Mouse (Mus musculus) liver, embryonic 14.5 days (tissue): ENCODE results near the gene Ramp3. TPM values are rescaled to one million over a fixed set of nuclear protein-coding genes. Genes with fewer than 3 reads are reported as not detected.
"Not testable (repeated sequence)": the region's sequence is repeated elsewhere in the genome, so short reads cannot be mapped to it uniquely, and the experiment has no call there.

Source experiments
- ATAC-seq: fragments of 200-750 bp; cut with Nextera tagmentation; 2 replicates; pipeline ENCODE4 v1.8.0; 2017; ENCODE audit warnings: moderate number of reproducible peaks, mild to moderate bottlenecking, moderate library complexity; ENCODE audit not compliant: insufficient read depth
- DNase-seq, 3 experiments: peaks; one replicate each; pipeline ENCODE4 v3.0.0-alpha.2; 2012 to 2013; ENCODE audit warnings: low read depth in 3 of 3, low spot score in 3 of 3
- H3K27ac ChIP-seq: fragments of 300-500 bp; sonication (generic); 2 replicates; pipeline ENCODE4 v1.5.1; 2014; ENCODE audit warnings: moderate library complexity, mild to moderate bottlenecking, control low read depth, inconsistent platforms
- H3K27me3 ChIP-seq: fragments of 300-500 bp; sonication (generic); 2 replicates; pipeline ENCODE4 v1.6.1; 2014; ENCODE audit warnings: mild to moderate bottlenecking, low read length, moderate library complexity; ENCODE audit not compliant: control insufficient read depth, insufficient read depth
- H3K36me3 ChIP-seq: fragments of 300-500 bp; sonication (generic); replicated peaks from 2 replicates; pipeline ENCODE4 v1.6.1; 2014; ENCODE audit warnings: low read depth; ENCODE audit not compliant: control insufficient read depth, insufficient read depth
- H3K4me1 ChIP-seq, 2 experiments: fragments of 200-500 bp in 1 of 2; fragments of 300-500 bp in 1 of 2; sonication (generic) in 1 of 2; replicated peaks; 2 replicates each; pipeline ENCODE4 v1.6.1; 2012 to 2014; ENCODE audit warnings: antibody characterized with exemption in 1 of 2, inconsistent platforms in 1 of 2, low read length in 1 of 2; ENCODE audit not compliant: control insufficient read depth in 2 of 2, insufficient read depth in 2 of 2
- H3K4me2 ChIP-seq: fragments of 300-500 bp; sonication (generic); 2 replicates; pipeline ENCODE4 v1.6.1; 2014; ENCODE audit warnings: low read depth, mild to moderate bottlenecking, control low read depth, moderate library complexity
- H3K4me3 ChIP-seq, 2 experiments: fragments of 200-500 bp in 1 of 2; fragments of 300-500 bp in 1 of 2; sonication (generic) in 1 of 2; 2 replicates each; pipeline ENCODE4 v1.5.1; 2012 to 2014; ENCODE audit warnings: low read depth in 2 of 2, low read length in 2 of 2, mild to moderate bottlenecking in 2 of 2, control low read depth in 1 of 2, inconsistent platforms in 1 of 2, moderate library complexity in 1 of 2; ENCODE audit not compliant: insufficient read depth in 1 of 2
- H3K9ac ChIP-seq: fragments of 300-500 bp; sonication (generic); replicated peaks from 2 replicates; pipeline ENCODE4 v1.6.1; 2014; ENCODE audit warnings: mild to moderate bottlenecking, control low read depth, moderate library complexity
- H3K9me3 ChIP-seq: fragments of 300-500 bp; sonication (generic); 2 replicates; pipeline ENCODE4 v1.6.1; 2016; ENCODE audit warnings: low read length, mixed read lengths; ENCODE audit not compliant: control insufficient read depth
- CTCF ChIP-seq: IDR thresholded peaks from 2 replicates; pipeline ENCODE4 v1.5.1; 2016; ENCODE audit warnings: antibody characterized with exemption, low read depth, control low read depth
- EP300 ChIP-seq: IDR thresholded peaks from 2 replicates; pipeline ENCODE4 v1.6.1; 2016; ENCODE audit warnings: antibody characterized with exemption, low read depth
- WGBS: fragments of 180-500 bp; shearing (Covaris S2); extraction: QIAGEN DNeasy Blood & Tissue Kit; methylation state at CpG from one replicate; pipeline ENCODE4 v1.1.7; 2014; ENCODE audit not compliant: insufficient replicate concordance; 5-methylcytosine and 5-hydroxymethylcytosine counted together
- polyA plus RNA-seq, 2 experiments: library from polyadenylated mRNA; depleted of rRNA in 1 of 2; stranded (reverse) in 1 of 2; unstranded in 1 of 2; fragments of >200 nt; fragmentation: Nextera tagmentation in 1 of 2; extraction: Ambion mirVana in 1 of 2; gene quantifications; 2 replicates each; pipeline versions ENCODE4 v1.2.1 to v1.2.3; 2012 to 2014

Ramp3 gene
- polyA plus RNA-seq, 2 experiments, result 0.04 TPM; not detected in 1

GRCm38 (mm10) chr11:6650519-6650918, 7.8 kb upstream of the Ramp3 start:
- no peak overlapping the region for H3K4me3 ChIP-seq
- no peak for DNase-seq
- H3K9me3 ChIP-seq, result no peaks in the 10 kb centered on the region
- H3K36me3 ChIP-seq, result no peaks in the 10 kb centered on the region
- no peaks in the 10 kb centered on the region for H3K4me1 ChIP-seq
- WGBS, result 45% methylated on average over 7 of the region's 7 CpGs
- no peak overlapping the region for H3K9ac ChIP-seq
- H3K4me2 ChIP-seq, result no peak overlapping the region
- no peaks in the 10 kb centered on the region for H3K27me3 ChIP-seq
- ATAC-seq, result no peak
- TF ChIP-seq EP300, result no peak
- no peak for TF ChIP-seq CTCF
- no peak overlapping the region for H3K27ac ChIP-seq

- not testable (repeated sequence) for H3K4me1 ChIP-seq, H3K27ac ChIP-seq, H3K4me3 ChIP-seq, H3K9ac ChIP-seq, H3K4me2 ChIP-seq, DNase-seq, H3K27me3 ChIP-seq, ATAC-seq, H3K36me3 ChIP-seq, H3K9me3 ChIP-seq
- WGBS, result 52% methylated on average over 3 of the region's 3 CpGs
- peak; percentile 48 for TF ChIP-seq CTCF
Observed at GRCm38 (mm10) chr11:6652978-6653377, 5.3 kb upstream of the Ramp3 start.

GRCm38 (mm10) chr11:6654903-6655302, 3.4 kb upstream of the Ramp3 start:
- DNase-seq (peak; percentile 55 to 67 (median 56)), ATAC-seq (0 out of 2 replicates have a peak, but pooled peaks have one; percentile 31)
- TF ChIP-seq EP300 (no peak), CTCF (peak; percentile 84)
- no peak overlapping the region for H3K4me3 ChIP-seq
- no peaks in the 10 kb centered on the region for H3K4me1 ChIP-seq
- H3K27me3 ChIP-seq, result no peaks in the 10 kb centered on the region
- H3K36me3 ChIP-seq, result no peaks in the 10 kb centered on the region
- no peak overlapping the region for H3K9ac ChIP-seq
- WGBS, result 2% methylated on average over 2 of the region's 2 CpGs
- H3K4me2 ChIP-seq, result no peak overlapping the region
- no peaks in the 10 kb centered on the region for H3K9me3 ChIP-seq
- H3K27ac ChIP-seq, result no peak overlapping the region

GRCm38 (mm10) chr11:6661206-6661605, 2.9 kb downstream of the Ramp3 start:
- H3K36me3 ChIP-seq, result no peaks in the 10 kb centered on the region

GRCm38 (mm10) chr11:6666634-6667033, 8.3 kb downstream of the Ramp3 start:
- H3K9ac ChIP-seq, result no peak overlapping the region
- WGBS, result 50% methylated on average over 2 of the region's 2 CpGs
- no peak overlapping the region for H3K4me2 ChIP-seq
- ATAC-seq (no peak), DNase-seq (no peak)
- H3K9me3 ChIP-seq, result no peaks in the 10 kb centered on the region
- TF ChIP-seq EP300 (no peak), CTCF (no peak)
- H3K27ac ChIP-seq, result no peak overlapping the region
- H3K4me3 ChIP-seq, result no peak overlapping the region
- no peaks in the 10 kb centered on the region for H3K36me3 ChIP-seq
- H3K27me3 ChIP-seq, result no peaks in the 10 kb centered on the region
- no peaks in the 10 kb centered on the region for H3K4me1 ChIP-seq

More at GRCm38 (mm10) chr11:6661206-6661605, 2.9 kb downstream of the Ramp3 start:
- no peak overlapping the region for H3K27ac ChIP-seq
- no peak for ATAC-seq
- no peaks in the 10 kb centered on the region for H3K27me3 ChIP-seq
- H3K4me1 ChIP-seq, result no peaks in the 10 kb centered on the region
- no peak overlapping the region for H3K4me2 ChIP-seq
- no peak overlapping the region for H3K4me3 ChIP-seq
- no peak overlapping the region for H3K9ac ChIP-seq
- 59% methylated on average over 14 of the region's 14 CpGs for WGBS
- DNase-seq, result no peak
- TF ChIP-seq EP300, result no peak
- TF ChIP-seq CTCF, result no peak
- H3K9me3 ChIP-seq, result no peaks in the 10 kb centered on the region

GRCm38 (mm10) chr11:6669041-6669440, 10.7 kb downstream of the Ramp3 start:
- no peaks in the 10 kb centered on the region for H3K36me3 ChIP-seq
- H3K9me3 ChIP-seq, result no peaks in the 10 kb centered on the region
- ATAC-seq (no peak), DNase-seq (no peak)
- TF ChIP-seq CTCF, result no peak
- no peak for TF ChIP-seq EP300
- WGBS, result 54% methylated on average over 9 of the region's 9 CpGs
- H3K4me1 ChIP-seq, result no peaks in the 10 kb centered on the region
- no peaks in the 10 kb centered on the region for H3K27me3 ChIP-seq
- H3K4me3 ChIP-seq, result no peak overlapping the region
- no peak overlapping the region for H3K27ac ChIP-seq
- no peak overlapping the region for H3K4me2 ChIP-seq
- H3K9ac ChIP-seq, result no peak overlapping the region
